Mouse (Mus musculus) lung, adult 2 months (tissue): Measurements from ENCODE around the gene Kbtbd12.

Experiments
- CTCF ChIP-seq: fragments of 200-500 bp; IDR thresholded peaks from 2 replicates; pipeline ENCODE4 v1.5.1; 2011; ENCODE audit warnings: mild to moderate bottlenecking, low read length, control low read depth; ENCODE audit not compliant: insufficient read depth
- POLR2A ChIP-seq: fragments of 200-500 bp; IDR thresholded peaks from 2 replicates; pipeline ENCODE4 v1.6.1; 2011; ENCODE audit warnings: low read depth, mild to moderate bottlenecking, control low read depth, low read length, borderline replicate concordance; ENCODE audit errors: extremely low read depth

DNA sequence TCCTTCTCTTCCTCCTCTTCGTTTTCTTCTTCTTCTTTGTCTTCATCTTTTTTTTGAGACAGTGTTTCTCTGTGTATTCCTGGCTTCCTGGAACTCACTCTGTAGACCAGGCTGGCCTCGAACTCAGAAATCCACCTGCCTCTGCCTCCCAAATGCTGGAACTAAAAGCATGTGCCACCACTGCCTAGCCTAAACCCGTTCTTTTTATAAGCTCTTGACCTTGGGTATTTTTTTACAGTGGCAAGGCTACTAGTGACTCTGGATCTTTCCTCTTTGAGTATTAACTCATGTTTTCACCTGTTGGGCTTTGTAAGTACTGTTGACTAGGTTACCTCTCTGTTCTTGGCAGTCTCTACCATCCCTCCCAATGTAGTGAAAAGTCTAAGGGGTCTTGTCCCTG, 114.7 kb downstream of the Kbtbd12 start:
- no peak for TF ChIP-seq CTCF
- TF ChIP-seq POLR2A: no peak
